Mouse (Mus musculus) monocyte, adult 5-6 weeks (primary cell): ENCODE data around the gene Zc2hc1b. TPM values are rescaled to one million over a fixed set of nuclear protein-coding genes. Genes with fewer than 3 reads are reported as not detected.
A peak's percentile ranks its signal among the peaks of the same experiment; 100 is the strongest.

Source experiments
- ATAC-seq: fragments of 153-309, 156-312 bp; replicated peaks from 2 replicates; pipeline ENCODE4 v1.8.0; 2017; ENCODE audit warnings: mild to moderate bottlenecking; ENCODE audit not compliant: low TSS enrichment, insufficient number of reproducible peaks, severe bottlenecking, poor library complexity, low FRiP score
- total RNA-seq: library from RNA; stranded (forward); fragments of 200-1000, 200-491, 200-594 nt; gene quantifications from 3 replicates; pipeline ENCODE4 v1.2.3, GENCODE M21; 2017

Gene Zc2hc1b
- total RNA-seq, 1 experiment from 2014 or later = not detected

- no peak for ATAC-seq
Measured at GRCm38 (mm10) chr10:13125811-13126210, 52.0 kb downstream of the Zc2hc1b start.

- ATAC-seq = no peak
Measured at GRCm38 (mm10) chr10:13119300-13119699, 58.5 kb downstream of the Zc2hc1b start.

GRCm38 (mm10) chr10:13118770-13119102, 59.1 kb downstream of the Zc2hc1b start:
- no peak for ATAC-seq

- no peak for ATAC-seq
Measured at GRCm38 (mm10) chr10:13118024-13118769, 59.6 kb downstream of the Zc2hc1b start.

GRCm38 (mm10) chr10:13116706-13117665, 60.8 kb downstream of the Zc2hc1b start:
- no peak for ATAC-seq

- no peak for ATAC-seq
Measured at GRCm38 (mm10) chr10:13115030-13115429, 62.8 kb downstream of the Zc2hc1b start.

GRCm38 (mm10) chr10:13113641-13114040, 64.2 kb downstream of the Zc2hc1b start:
- no peak for ATAC-seq

- ATAC-seq = no peak
Measured at GRCm38 (mm10) chr10:13112849-13113248, 65.0 kb downstream of the Zc2hc1b start.

- ATAC-seq = no peak
Measured at GRCm38 (mm10) chr10:13109781-13110180, 68.0 kb downstream of the Zc2hc1b start.

- no peak for ATAC-seq
Measured at GRCm38 (mm10) chr10:13108847-13109246, 69.0 kb downstream of the Zc2hc1b start.

GRCm38 (mm10) chr10:13108021-13108548, 69.7 kb downstream of the Zc2hc1b start:
- no peak for ATAC-seq

GRCm38 (mm10) chr10:13106909-13107624, 70.8 kb downstream of the Zc2hc1b start:
- ATAC-seq = no peak

GRCm38 (mm10) chr10:13103838-13104237, 74.0 kb downstream of the Zc2hc1b start:
- ATAC-seq = peak; percentile 99

GRCm38 (mm10) chr10:13102360-13102759, 75.5 kb downstream of the Zc2hc1b start:
- no peak for ATAC-seq

GRCm38 (mm10) chr10:13100061-13100648, 77.7 kb downstream of the Zc2hc1b start:
- ATAC-seq = no peak
